Mouse (Mus musculus): ENCODE results near the gene Frmd4b.

DNA sequence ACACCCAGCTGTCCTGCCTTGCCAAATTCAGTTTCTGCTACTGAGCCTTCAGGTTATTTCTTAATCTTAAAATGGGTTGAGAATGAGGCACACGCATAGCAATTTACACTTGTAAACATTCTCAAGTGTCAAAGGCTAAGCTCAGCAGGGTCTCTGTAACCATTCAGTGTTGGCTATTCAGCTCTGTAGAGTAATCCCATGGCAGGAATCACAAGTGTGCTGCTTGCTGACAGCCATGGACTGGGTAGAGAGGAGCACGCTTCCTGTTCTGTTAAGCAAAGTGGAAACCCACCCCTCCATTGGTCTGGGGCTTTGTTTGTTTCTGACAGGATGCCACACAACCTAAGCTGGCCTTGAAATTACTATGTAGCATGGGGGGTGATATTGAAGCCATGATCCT lies 246.4 kb downstream of the Frmd4b start:
- TF ChIP-seq POLR2A (IDR thresholded peaks at IDR 0.05; ENCODE audit: borderline replicate concordance, insufficient read depth, low read length) (no peak), CTCF (IDR thresholded peaks at IDR 0.05; ENCODE audit: borderline replicate concordance, insufficient read depth, low read depth, low read length) (no peak)

Data from cerebellum, adult 2 months (tissue).